Mouse (Mus musculus): Measurements from ENCODE around the gene Nradd.

- no peak for TF ChIP-seq CTCF (IDR thresholded peaks at IDR 0.05; ENCODE audit: low read depth, low read length)
- TF ChIP-seq GATA1 (IDR thresholded peaks at IDR 0.05; ENCODE audit: borderline replicate concordance, low read length), result no peak
- TF ChIP-seq TAL1 (conservative IDR thresholded peaks at IDR 0.05; ENCODE audit: low read depth, low read length), result peak; percentile 94
These were observed 41.7 kb upstream of the Nradd start for GRCm38 (mm10) chr9:110665912-110666311.
